Mouse (Mus musculus) G1E (cell line): ENCODE results near the gene Btf3.

Source experiments
- CTCF ChIP-seq: IDR thresholded peaks from 2 replicates; pipeline ENCODE4 v1.5.1; 2012; ENCODE audit warnings: low read depth, low read length, inconsistent platforms, mixed read lengths
- GATA2 ChIP-seq: IDR thresholded peaks from 2 replicates; pipeline ENCODE4 v1.6.1; 2012; ENCODE audit warnings: low read depth, low read length, inconsistent platforms, borderline replicate concordance
- POLR2AphosphoS5 ChIP-seq: IDR thresholded peaks from 2 replicates; pipeline ENCODE4 v1.6.1; 2012; ENCODE audit warnings: low read depth, low read length, inconsistent platforms; ENCODE audit not compliant: insufficient replicate concordance
- TAL1 ChIP-seq: conservative IDR thresholded peaks from 2 replicates; pipeline ENCODE4 v1.6.1; 2012; ENCODE audit warnings: low read depth, low read length, inconsistent platforms, mixed read lengths

GRCm38 (mm10) chr13:98317911-98318310 lies 1.1 kb upstream of the Btf3 start:
- TF ChIP-seq CTCF (no peak), GATA2 (no peak), TAL1 (no peak), POLR2AphosphoS5 (no peak)
